Mouse (Mus musculus): ENCODE measurements around the gene Mocs1.
"Not testable (repeated sequence)": the region's sequence is repeated elsewhere in the genome, so short reads cannot be mapped to it uniquely, and the experiment has no call there.

Mocs1 gene

GRCm38 (mm10) chr17:49433071-49433470, 4.9 kb downstream of the Mocs1 start:
- no peak for DNase-seq

GRCm38 (mm10) chr17:49434236-49434635, 6.1 kb downstream of the Mocs1 start:
- DNase-seq: no peak

DNA sequence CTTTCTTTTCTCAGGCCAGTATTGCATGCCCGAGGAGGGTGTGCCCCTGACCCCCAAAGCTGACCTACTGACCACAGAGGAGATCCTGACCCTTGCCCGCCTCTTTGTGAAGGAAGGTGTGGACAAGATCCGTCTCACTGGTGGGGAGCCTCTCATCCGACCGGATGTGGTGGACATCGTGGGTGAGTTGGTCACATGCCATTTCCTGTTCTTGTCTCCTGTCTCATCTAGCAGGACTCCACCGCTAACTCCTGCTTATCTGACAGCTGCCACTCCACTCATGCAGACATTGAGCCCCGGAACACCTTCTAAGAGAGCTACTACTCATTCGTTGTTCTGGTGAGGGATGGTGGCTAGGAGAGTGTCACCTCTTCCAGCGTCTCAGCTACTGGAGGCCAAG, 6.9 kb downstream of the Mocs1 start:
- DNase-seq: no peak

- no peak for DNase-seq
Measured at GRCm38 (mm10) chr17:49436631-49437030, 8.5 kb downstream of the Mocs1 start.

DNA sequence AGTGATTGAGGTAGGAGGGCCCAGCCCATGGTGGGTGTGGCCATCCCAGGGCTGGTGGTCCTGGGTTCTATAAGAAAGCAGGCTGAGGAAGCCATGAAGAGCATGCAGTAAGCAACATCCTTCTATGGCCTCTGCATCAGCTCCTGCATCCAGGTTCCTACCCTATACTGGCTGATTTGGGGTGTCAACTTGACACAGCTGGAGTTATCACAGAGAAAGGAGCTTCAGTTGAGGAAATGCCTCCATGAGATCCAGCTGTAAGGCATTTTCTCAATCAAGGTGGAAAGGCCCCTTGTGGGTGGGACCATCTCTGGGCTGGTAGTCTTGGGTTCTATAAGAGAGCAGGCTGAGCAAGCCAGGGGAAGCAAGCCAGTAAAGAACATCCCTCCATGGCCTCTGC, 9.1 kb downstream of the Mocs1 start:
- DNase-seq: not testable (repeated sequence)

DNA sequence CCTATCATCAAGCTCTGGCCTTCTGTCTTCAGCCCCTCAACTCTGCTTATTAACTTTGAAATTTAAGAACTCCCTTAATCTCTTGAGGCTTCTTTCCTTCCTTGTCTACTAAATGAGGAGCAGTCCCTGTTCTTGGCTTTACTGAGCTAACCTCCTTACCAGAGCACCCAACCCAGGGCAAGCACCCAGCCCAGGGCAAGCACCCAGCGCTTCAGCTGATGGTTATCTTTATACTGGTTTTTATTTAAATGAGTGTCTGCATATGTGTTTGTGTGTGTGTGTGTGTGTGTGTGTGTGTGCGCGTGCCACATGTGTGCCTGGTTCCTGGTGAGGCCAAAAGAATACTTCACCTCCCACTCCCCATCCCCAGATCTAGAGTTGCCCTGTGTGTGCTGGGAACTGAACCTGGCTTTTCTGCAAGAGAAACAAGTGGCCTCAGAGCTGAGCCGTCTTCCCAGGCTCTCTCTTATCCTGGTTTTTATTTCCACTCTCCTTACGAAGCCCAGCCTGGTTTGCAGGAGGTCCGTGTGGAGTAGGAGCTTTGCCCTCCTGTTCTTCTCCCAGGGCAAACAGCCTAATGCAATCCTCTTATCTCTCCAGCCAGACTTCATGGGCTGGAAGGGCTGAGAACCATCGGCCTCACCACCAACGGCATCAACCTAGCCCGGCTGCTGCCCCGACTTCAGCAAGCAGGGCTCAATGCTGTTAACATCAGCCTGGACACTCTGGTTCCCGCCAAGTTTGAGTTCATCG, 10.8 kb downstream of the Mocs1 start:
- no peak for DNase-seq

GRCm38 (mm10) chr17:49439706-49440105, 11.5 kb downstream of the Mocs1 start:
- DNase-seq: no peak

GRCm38 (mm10) chr17:49440331-49441130, 12.4 kb downstream of the Mocs1 start:
- no peak for DNase-seq

DNA sequence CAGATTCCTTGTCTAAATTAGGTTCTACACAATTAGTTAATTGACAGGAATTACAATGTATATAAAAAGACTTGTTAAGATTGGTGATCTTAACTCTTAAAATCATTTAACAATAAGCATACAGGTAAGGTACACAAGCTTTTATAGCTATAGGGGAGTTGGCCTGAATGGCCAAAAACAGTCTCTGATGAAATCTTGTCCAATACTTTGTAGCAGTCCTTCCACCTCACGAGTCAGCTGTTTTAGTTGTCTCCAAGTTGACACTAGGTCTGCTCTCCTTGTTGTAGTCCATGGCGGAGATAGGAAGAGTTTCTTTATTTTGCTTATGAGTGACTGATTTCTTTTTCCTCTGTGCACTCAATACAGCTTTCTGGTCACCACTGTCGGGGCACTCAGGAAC, 14.7 kb downstream of the Mocs1 start:
- not testable (repeated sequence) for DNase-seq

GRCm38 (mm10) chr17:49448570-49449229, 20.5 kb downstream of the Mocs1 start:
- DNase-seq: no peak

DNA sequence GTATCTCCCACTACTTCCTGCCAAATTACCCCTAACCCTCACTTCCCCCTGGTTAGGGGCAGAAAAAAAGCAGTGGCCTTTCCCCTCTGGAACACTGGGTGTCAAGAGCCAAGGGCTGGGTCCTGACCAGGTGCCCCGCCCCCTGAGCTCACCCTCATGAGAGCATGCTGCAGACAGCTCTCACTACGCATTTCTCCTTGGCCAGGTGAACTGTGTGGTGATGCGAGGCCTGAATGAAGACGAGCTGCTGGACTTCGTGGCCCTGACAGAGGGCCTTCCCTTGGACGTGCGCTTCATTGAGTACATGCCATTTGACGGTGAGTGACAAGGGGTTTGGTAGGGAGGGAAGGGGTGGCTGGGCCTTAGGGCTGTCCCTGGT, 21.1 kb downstream of the Mocs1 start:
- no peak for DNase-seq

DNA sequence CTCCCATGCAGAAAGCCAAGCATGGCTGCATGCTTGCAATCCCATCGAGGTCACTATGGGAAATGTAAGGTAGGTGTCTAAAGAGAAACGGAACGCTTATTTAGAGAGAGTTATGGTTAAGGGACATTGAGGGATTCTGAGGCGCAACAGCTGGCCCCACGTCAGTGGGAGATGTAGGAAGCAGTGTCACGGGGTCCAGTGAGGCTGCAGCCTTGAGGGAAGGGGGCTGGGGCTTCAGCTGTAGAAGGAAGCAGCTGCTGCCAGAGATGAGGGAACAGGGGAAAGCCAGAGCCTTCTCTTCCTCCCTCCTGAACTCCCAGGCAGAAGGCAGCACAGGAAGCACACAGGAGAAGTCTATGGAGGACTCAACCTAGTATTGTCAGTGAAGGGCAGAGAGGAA, 22.8 kb downstream of the Mocs1 start:
- DNase-seq: no peak

GRCm38 (mm10) chr17:49456334-49456733, 28.2 kb downstream of the Mocs1 start:
- DNase-seq: no peak

- no peak for DNase-seq
Measured at GRCm38 (mm10) chr17:49457833-49458232, 29.7 kb downstream of the Mocs1 start.

DNA sequence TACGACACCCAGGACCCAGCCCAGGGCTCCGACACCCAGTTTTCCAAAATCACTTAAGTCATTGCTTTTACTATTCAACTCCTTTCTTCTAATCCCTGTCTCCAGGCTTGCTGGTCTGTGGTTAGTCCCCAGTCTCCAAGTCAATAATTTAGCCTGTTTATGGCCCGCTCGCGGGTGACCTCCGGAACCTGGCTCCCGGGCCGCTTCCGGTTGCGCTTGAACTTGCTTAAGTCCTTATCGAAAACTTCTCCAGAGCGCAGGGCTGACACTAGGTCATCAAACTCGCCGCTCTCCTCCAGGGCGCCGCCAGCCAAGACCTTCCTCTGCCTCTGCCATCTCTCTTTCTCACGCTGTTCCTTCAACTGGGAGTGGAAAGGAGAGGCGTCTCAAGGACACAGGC, 30.2 kb downstream of the Mocs1 start:
- DNase-seq: no peak

- no peak for DNase-seq
Measured at GRCm38 (mm10) chr17:49464884-49465283, 36.7 kb downstream of the Mocs1 start.

GRCm38 (mm10) chr17:49468223-49468622, 40.1 kb downstream of the Mocs1 start:
- DNase-seq: peak; percentile 82

GRCm38 (mm10) chr17:49472626-49473025, 44.5 kb downstream of the Mocs1 start:
- no peak for DNase-seq

- DNase-seq: no peak
Measured at GRCm38 (mm10) chr17:49474051-49474450, 45.9 kb downstream of the Mocs1 start.

DNA sequence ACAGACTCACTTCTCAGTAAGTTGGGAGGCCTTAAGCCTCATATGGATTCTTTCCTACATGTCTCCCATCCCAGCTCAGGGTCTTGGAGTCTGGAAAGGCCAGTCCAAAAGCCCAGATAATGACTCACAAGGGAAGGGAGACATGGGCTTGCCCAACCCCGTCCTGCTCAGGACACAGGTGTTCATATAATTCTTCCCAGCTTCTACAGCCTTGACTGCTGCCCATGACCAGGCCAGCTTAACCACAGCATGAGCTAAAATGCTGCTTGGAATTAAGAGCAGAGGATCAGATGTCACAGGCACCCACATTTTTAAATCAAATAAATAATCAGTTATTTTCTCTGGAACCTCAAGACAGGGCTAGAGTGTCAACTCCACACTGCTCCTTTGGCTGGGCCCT, 47.0 kb downstream of the Mocs1 start:
- DNase-seq: no peak

- peak; percentile 76 for DNase-seq
Measured at GRCm38 (mm10) chr17:49477370-49477769, 49.2 kb downstream of the Mocs1 start.

DNA sequence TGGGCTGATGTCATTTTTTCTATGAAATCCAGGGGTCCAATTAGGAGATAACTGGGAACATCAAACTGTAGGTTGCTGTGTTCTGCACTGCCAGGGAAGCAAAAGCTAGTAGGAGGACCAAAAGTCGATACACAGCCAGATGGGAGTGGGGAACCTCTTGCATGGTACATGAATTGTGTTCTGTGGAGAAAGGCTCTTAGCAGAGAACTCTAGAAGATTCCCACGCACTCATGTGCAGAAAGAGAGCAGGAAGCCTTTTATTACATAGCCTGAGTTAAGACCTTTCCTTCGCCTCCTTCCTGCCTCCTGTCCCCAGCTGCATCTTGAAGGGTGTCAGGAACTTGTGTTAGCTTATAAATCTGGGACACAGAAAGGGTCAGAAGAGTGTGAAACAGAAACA, 53.7 kb downstream of the Mocs1 start:
- no peak for DNase-seq

GRCm38 (mm10) chr17:49484435-49484834, 56.3 kb downstream of the Mocs1 start:
- DNase-seq: no peak

DNA sequence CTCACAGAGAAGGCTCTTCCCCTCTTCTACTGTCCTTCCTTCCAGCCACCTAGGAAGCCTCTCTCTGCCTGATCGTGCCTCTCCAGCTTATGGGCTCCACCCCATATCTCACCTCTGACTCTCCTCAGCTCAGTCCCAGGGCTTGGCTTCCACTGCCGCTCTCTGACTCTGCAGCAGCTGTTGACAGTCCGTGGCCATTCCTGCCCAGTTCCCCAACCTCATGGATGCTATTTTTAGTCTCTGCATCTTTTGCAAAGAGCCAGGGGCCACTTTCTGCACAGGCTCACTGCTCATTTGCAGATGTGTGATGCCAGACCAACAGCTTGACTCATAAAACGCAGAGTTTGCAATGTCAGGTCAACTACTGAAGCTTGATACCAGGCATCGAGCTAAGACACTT, 60.9 kb downstream of the Mocs1 start:
- no peak for DNase-seq
